Mouse (Mus musculus) kidney, adult 11 months (tissue): Measurements from ENCODE around the gene Reep3.

Experiments used
- DNase-seq: peaks from one replicate; pipeline ENCODE4 v3.0.0; 2022

Gene Reep3

GRCm38 (mm10) chr10:67081206-67082007, 15.3 kb downstream of the Reep3 start:
- DNase-seq: no peak

DNA sequence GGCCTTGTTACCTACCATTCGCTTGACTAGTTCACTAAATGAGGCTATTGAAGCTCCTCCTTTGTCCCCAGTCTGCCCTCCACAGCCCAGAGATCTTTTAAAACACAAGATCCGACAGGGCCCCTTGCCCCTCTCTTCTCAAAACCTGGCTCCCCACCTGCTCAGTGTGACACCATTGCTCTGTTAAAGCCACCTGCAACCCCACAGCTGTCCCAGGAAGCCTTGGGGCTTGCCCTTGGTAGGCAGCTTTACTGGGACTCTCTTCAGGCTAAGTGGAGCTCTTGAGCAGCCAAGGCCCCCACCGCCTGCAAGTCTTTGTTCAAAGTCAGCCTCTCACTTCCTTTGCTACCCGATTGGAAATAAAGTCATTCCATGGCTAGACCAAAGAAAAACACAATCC, 17.7 kb downstream of the Reep3 start:
- DNase-seq: no peak

DNA sequence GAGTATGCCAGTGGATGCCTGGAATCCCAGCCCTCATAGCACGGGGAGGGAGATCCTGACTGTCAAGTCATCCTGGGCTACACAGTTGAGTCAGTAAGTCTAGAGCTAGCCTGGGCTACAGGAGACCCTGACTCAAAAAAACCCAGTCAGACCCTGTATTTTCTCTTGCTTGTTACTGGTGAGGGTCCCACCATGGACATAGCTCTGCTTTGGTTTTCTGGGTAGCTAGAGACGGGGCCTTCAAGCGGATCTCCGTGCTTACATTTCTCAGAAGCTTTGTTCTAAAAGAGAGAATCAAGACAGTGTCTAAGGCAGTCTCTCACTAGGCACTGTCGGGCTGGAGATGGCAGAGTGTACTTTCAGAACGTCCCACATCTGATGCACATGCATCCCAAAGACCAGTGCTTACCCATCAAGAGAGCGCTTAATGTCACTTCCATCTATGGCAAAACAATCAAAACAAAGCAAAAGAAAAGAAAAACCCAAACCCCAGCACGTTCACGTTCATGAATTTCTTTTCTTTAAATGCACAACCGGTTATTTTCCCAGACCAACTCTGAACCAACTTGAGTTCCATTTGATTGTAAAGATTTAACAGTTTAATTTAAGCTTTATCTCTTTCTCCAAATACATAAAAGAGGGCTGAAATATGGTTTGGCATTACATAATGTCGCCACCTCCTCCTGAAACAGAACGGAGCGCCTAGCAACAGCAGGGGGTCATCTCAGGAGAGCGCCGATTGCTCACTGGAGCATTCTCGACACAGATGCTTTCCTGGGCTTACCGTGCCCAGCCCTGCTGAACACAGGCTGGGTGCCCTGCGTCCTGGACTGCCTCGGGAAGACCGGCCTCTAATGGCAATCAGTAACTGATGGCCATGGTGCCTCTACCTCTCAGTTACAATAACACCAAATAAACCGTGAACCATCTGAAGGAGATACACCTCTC, 20.5 kb downstream of the Reep3 start:
- peak; percentile 46 for DNase-seq

GRCm38 (mm10) chr10:67073577-67073976, 23.2 kb downstream of the Reep3 start:
- DNase-seq: no peak

DNA sequence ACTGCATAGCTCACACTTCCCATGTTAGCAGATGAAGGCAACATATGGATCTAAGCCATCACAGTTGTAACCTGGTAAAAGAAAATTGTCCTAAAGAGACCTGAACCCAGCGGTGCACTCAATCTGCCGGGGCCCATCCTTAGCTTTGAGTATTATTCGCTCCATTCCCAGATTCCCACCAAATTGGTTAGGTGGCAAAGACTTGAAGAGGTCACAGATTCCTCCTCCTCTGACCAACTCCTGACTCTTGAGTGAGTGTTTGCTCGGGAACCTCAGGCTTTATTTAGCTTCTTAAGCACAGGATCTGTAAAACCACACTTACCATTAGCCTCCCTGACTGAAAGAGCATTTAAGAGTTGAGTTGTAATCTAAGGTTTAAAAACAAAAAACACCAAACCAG, 24.1 kb downstream of the Reep3 start:
- DNase-seq: no peak

DNA sequence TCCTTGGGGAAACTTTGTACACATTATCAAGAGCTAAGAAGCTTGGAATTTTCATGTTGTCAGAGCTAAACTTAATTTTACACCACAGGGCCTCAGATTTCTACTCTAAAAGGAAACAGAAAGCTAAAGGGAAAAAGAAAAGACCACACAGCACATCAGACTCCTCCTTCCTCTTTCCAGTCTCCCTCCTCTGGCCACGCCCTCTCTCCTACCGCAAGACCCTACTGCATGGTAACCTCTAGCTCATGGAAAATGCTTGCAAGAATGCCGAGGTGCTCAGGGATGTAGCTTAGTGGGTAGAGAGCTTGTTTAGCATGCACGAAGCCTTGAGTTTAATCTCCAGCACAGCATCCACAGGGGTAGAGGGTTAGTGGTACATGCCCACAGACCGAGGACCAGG, 24.9 kb downstream of the Reep3 start:
- DNase-seq: no peak

- DNase-seq: no peak
These were observed 25.4 kb downstream of the Reep3 start for GRCm38 (mm10) chr10:67071389-67071788.

- DNase-seq: no peak
These were observed 27.7 kb downstream of the Reep3 start for GRCm38 (mm10) chr10:67069013-67069412.

- no peak for DNase-seq
These were observed 30.3 kb downstream of the Reep3 start for GRCm38 (mm10) chr10:67066421-67066820.

- no peak for DNase-seq
These were observed 30.8 kb downstream of the Reep3 start for GRCm38 (mm10) chr10:67065927-67066326.

DNA sequence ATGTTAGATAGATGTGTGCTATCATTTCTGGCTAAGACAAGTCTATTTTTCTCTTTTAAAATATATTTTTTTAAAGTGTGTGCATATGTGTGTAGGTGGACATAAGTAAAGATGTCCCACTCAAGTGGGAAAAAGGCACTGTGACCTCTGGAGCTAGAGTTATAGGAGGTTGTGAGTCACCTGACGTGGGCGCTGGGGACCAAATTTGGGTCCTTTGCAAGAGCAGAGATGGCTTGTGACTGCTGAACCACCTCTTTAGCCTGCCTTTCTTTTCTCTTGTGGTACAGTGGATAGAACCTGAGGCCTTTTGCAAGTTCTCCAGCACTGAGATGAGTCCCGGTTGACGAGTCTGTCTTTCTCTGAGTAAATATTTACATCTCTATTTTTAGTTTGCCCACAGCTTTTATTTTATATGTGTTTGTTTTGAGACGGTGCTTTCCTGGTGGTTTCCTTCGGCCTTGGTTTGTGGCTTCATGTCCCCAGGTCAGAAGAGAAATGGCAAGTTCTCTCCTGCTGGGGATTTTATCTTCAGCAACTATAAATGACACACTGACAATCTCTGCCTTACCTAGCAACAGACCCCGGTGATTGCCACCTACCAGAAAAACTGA, 31.4 kb downstream of the Reep3 start:
- no peak for DNase-seq

DNA sequence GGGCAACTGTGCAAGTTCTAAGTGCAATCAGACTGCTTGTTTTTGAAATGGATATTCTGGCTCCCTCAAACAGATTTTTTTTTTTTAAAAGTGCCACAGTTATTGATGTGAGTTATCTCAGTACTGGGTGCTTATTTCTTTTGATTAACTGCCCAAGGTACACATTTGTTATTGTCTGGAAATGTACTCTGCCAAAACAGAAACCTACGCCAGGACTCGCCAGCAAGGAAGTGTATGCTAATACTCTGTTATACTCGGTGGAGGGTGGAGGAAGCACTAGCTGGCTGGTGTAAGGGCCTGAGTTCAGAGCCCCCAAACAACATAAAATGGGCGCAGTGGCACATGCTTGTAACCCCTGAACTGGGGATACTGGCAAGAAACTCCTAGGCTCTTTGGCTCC, 34.9 kb downstream of the Reep3 start:
- no peak for DNase-seq

DNA sequence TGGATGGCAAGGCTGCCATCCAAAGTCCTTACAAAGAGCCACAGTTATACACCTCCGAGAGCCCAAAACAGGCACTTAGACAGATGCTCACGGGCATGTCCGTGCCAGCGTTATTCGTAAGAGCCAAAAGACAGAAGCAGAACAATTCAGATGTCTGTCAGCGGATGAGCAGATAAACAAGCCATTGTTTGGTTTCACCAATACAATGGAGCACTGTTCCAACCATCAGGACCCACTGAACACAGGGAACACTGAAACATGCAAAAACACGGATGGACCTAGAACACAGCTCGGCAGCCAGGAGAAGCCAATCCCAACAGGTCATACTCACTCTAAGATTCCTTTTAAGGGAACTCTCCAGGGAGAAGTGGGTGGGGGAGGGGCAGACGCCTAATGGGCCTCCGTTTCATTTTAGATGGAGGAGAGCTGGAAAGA, 35.4 kb downstream of the Reep3 start:
- DNase-seq: no peak

DNA sequence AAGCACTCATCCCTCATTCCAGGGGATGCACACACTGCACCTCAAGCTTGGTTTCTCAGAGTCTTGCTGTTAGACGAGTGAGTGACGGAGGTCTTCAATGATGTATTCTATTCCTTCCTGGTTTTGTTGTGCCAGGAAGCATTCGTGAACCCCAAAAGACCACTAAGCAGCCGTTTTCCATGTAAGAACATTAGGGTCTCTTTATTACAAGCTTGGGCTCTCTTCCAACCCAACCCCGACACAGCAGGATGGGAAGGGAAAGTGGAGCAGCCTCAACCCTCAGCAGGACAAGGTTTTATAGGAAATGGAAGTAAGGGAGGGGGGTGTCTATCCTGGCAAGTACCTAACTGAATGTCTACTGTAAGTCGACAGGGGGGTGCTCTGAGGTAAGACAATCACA, 38.0 kb downstream of the Reep3 start:
- DNase-seq: no peak

DNA sequence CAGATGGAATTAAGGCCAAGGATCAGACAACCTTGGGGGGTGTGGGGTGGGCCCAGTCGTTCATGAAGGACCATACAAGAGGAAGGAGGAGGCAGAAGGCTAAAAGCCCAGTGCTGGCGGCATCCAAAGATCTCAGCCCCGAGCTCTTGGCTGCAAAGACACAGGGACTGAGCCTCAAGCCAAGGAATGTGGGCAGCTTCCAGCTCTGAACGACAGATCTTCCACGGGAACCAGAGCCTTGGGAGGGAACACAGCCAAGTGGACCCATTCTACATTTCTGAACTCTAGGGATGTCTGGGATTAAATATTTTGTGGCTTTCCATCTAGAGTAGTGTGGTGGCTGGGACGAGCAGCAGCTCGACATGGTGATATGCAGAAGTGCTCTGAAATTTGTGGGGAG, 38.4 kb downstream of the Reep3 start:
- peak; percentile 78 for DNase-seq

DNA sequence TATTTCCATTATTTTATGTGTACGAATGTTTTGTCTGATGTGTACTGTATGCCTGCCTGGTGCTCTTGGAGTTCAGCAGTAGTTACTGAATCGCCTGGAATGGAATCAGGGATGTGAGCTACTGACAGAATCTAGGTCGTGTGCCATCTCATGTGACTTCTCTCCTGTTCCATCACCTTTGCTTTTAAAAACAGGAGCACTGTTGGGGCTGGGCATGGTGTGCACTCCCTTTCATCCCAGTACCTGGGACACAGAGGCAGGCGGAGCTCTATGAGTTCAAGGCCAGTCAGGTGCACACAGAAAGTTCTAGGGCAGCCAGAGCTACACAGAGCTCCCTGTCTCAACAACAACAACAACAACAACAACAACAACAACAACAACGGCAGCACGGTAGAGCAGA, 39.0 kb downstream of the Reep3 start:
- DNase-seq: no peak

- DNase-seq: no peak
These were observed 39.5 kb downstream of the Reep3 start for GRCm38 (mm10) chr10:67057208-67057607.

- DNase-seq: no peak
These were observed 40.6 kb downstream of the Reep3 start for GRCm38 (mm10) chr10:67055867-67056856.

DNA sequence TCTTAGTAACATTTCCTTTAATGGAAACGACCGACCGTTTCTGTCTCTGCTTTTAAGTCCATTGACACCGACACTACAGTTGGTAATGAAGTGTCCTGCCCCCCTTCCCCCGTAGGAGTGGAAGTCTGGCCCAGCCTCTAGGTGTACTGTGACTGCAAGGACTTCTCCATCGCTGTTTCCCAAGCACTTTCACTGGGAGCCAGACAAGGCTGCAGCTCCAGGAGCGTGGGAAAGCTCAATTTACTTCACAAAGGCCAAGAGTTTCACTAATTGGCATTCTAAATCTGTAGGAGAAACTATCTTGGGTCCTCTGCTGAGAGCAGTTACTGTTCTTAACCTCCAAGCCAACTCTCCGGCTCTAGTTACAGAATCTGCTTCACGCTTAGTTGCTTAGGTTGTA, 43.3 kb downstream of the Reep3 start:
- DNase-seq: no peak

GRCm38 (mm10) chr10:67052429-67052828, 44.3 kb downstream of the Reep3 start:
- no peak for DNase-seq

DNA sequence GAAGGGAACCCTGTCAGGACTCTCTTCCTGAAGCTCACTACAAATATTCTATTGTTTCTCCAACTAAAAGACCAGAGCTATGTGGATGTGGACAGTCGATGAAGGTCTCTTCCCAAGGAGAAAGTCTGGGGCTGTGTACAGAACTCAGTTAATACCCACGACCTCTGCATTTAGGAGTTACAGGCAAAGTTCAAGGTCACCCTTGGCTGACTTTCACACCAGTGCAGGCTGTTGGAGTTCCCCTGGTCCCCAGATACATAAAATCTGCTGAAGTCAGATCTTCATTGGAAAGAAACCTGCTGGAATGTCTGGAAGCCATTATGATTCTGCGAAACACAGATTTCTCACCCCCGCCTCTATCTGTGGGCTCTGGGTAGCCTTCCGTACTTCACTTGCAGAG, 45.3 kb downstream of the Reep3 start:
- no peak for DNase-seq

GRCm38 (mm10) chr10:67050766-67051165, 46.0 kb downstream of the Reep3 start:
- DNase-seq: peak; percentile 45
